Mouse (Mus musculus): ENCODE measurements around the gene Pcif1. TPM values are rescaled to one million over a fixed set of nuclear protein-coding genes. Genes with fewer than 3 reads are reported as not detected.

The Pcif1 gene
- total and polyA plus RNA-seq, 3 experiments: 20.0 to 59.1 (median 33.6) TPM

GRCm38 (mm10) chr2:164909100-164909499 lies 30.0 kb downstream of the Pcif1 start:
- Histone ChIP-seq H3K4me1 (ENCODE audit: control insufficient read depth in 1 of 2, insufficient read depth in 2 of 2) (peaks cover 12 to 27% of the 10 kb centered on the region in 2 experiments), H3K79me2 (replicated peaks; ENCODE audit: control insufficient read depth, extremely low read depth, insufficient read depth, poor library complexity, severe bottlenecking) (peaks cover 10% of the 10 kb centered on the region), H3K4me2 (ENCODE audit: insufficient read depth, low read depth, poor library complexity, severe bottlenecking) (no peak overlapping the region), H3K27me3 (replicated peaks) (no peaks in the 10 kb centered on the region), H3K4me3 (replicated peaks in 1 of 3; ENCODE audit: low read depth in 2 of 3, low read length in 2 of 3, poor library complexity in 1 of 3) (no peak overlapping the region), H3K27ac (ENCODE audit: insufficient read depth, low read depth) (no peak overlapping the region), H3K9me3 (replicated peaks; ENCODE audit: low read length) (peaks cover 21% of the 10 kb centered on the region), H3K36me3 (replicated peaks in 1 of 2; ENCODE audit: control insufficient read depth in 1 of 2, insufficient read depth in 1 of 2, low read length in 1 of 2) (peaks cover 43 to 54% of the 10 kb centered on the region in 2 experiments), H3K9ac (ENCODE audit: insufficient read depth, low read depth) (no peak overlapping the region)
- in situ Hi-C loops (cut with MboI; ENCODE audit: low pct_ligation_motif_present, low pct_unique_long_range_greater_than_20kb, low sequenced_read_pairs) (no loop called here), dilution Hi-C loops (cut with MboI; ENCODE audit: extremely low pct_ligation_motif_present, extremely low pct_unique_long_range_greater_than_20kb, low sequenced_read_pairs) (no loop called here)
- no peak for TF ChIP-seq USF1 (IDR thresholded peaks at IDR 0.05; ENCODE audit: low read depth, low read length)
- TF ChIP-seq ZMIZ1 (IDR thresholded peaks at IDR 0.05; ENCODE audit: low read depth, low read length): no peak
- TF ChIP-seq E2F4 (IDR thresholded peaks at IDR 0.05; ENCODE audit: insufficient replicate concordance, low read depth, low read length): no peak
- no peak for TF ChIP-seq MAZ (IDR thresholded peaks at IDR 0.05; ENCODE audit: low read depth, low read length)
- no peak for TF ChIP-seq ETS1 (conservative IDR thresholded peaks at IDR 0.05; ENCODE audit: low read depth, low read length)
- no peak for TF ChIP-seq SMC3 (IDR thresholded peaks at IDR 0.05; ENCODE audit: low read depth, low read length)
- TF ChIP-seq KAT2A (IDR thresholded peaks at IDR 0.05; ENCODE audit: insufficient replicate concordance, low read length): no peak
- DNase-seq (ENCODE audit: extremely low read depth): no peak

- Histone ChIP-seq H3K4me2 (ENCODE audit: insufficient read depth, low read depth, poor library complexity, severe bottlenecking) (peak overlapping the region; percentile 65), H3K9ac (ENCODE audit: insufficient read depth, low read depth) (peak overlapping the region; percentile 90; the same call in 1 of the 2 replicates), H3K4me3 (replicated peaks in 1 of 3; ENCODE audit: low read depth in 2 of 3, low read length in 2 of 3, poor library complexity in 1 of 3) (peak overlapping the region in 1 of 3 experiments; percentile 87), H3K79me2 (replicated peaks; ENCODE audit: control insufficient read depth, extremely low read depth, insufficient read depth, poor library complexity, severe bottlenecking) (peaks cover 10% of the 10 kb centered on the region), H3K4me1 (ENCODE audit: control insufficient read depth in 1 of 2, insufficient read depth in 2 of 2) (peaks cover 12 to 31% of the 10 kb centered on the region in 2 experiments), H3K27ac (ENCODE audit: insufficient read depth, low read depth) (no peak overlapping the region), H3K27me3 (replicated peaks) (no peaks in the 10 kb centered on the region), H3K9me3 (replicated peaks; ENCODE audit: low read length) (peaks cover 21% of the 10 kb centered on the region), H3K36me3 (replicated peaks in 1 of 2; ENCODE audit: control insufficient read depth in 1 of 2, insufficient read depth in 1 of 2, low read length in 1 of 2) (peaks cover 38 to 49% of the 10 kb centered on the region in 2 experiments)
- 0 out of 2 replicates have a peak, but pooled peaks have one; percentile 24 for TF ChIP-seq MEF2A (IDR thresholded peaks at IDR 0.05; ENCODE audit: borderline replicate concordance, low read depth, low read length)
- no peak for TF ChIP-seq NELFE (IDR thresholded peaks at IDR 0.05; ENCODE audit: low read depth, low read length)
- TF ChIP-seq RAD21 (IDR thresholded peaks at IDR 0.05; ENCODE audit: low read depth, low read length): peak; percentile 18
- TF ChIP-seq SMC3 (IDR thresholded peaks at IDR 0.05; ENCODE audit: low read depth, low read length): peak; percentile 1; the same call in 1 of the 2 replicates
- TF ChIP-seq CTCF (conservative IDR thresholded peaks at IDR 0.05 in 1 of 2, IDR thresholded peaks at IDR 0.05 in 1 of 2; ENCODE audit: low read depth in 2 of 2, low read length in 2 of 2): peak in 1 of 2 experiments; percentile 71; a peak in 2 of 4 replicates
- no peak for TF ChIP-seq E2F4 (IDR thresholded peaks at IDR 0.05; ENCODE audit: insufficient replicate concordance, low read depth, low read length)
- dilution Hi-C loops (cut with MboI; ENCODE audit: extremely low pct_ligation_motif_present, extremely low pct_unique_long_range_greater_than_20kb, low sequenced_read_pairs): no loop called here
- DNase-seq (ENCODE audit: extremely low read depth): peak; percentile 63
- in situ Hi-C loops (cut with MboI; ENCODE audit: low pct_ligation_motif_present, low pct_unique_long_range_greater_than_20kb, low sequenced_read_pairs): no loop called here
Observed at GRCm38 (mm10) chr2:164909542-164909941, 30.4 kb downstream of the Pcif1 start.

Measured in CH12.LX (cell line).